Mouse (Mus musculus) CH12.LX (cell line): ENCODE results near the gene Olfr8.
"Not testable (repeated sequence)": the region's sequence is repeated elsewhere in the genome, so short reads cannot be mapped to it uniquely, and the experiment has no call there.

Source experiments
- CTCF ChIP-seq, 2 experiments: IDR thresholded peaks in 1 of 2; conservative IDR thresholded peaks in 1 of 2; 2 replicates each; pipeline ENCODE4 v1.5.1; 2011 to 2012; ENCODE audit warnings: low read depth in 2 of 2, low read length in 2 of 2, improper control_type of control experiment in 1 of 2, inconsistent platforms in 1 of 2, mild to moderate bottlenecking in 1 of 2, moderate library complexity in 1 of 2
- E2F4 ChIP-seq: IDR thresholded peaks from 2 replicates; pipeline ENCODE4 v1.6.1; 2011; ENCODE audit warnings: low read depth, low read length, improper control_type of control experiment; ENCODE audit not compliant: insufficient replicate concordance
- IRF4 ChIP-seq: IDR thresholded peaks from 2 replicates; pipeline ENCODE4 v1.6.1; 2014; ENCODE audit warnings: low read depth, mild to moderate bottlenecking, inconsistent platforms, low read length, improper control_type of control experiment
- JUN ChIP-seq: IDR thresholded peaks from 2 replicates; pipeline ENCODE4 v1.6.1; 2011; ENCODE audit warnings: low read depth, mild to moderate bottlenecking, low read length, improper control_type of control experiment, moderate library complexity; ENCODE audit not compliant: insufficient read depth
- POLR2A ChIP-seq: IDR thresholded peaks from 2 replicates; pipeline ENCODE4 v1.6.1; 2011; ENCODE audit warnings: low read depth, mild to moderate bottlenecking, improper control_type of control experiment, low read length
- POLR2AphosphoS2 ChIP-seq: IDR thresholded peaks from 2 replicates; pipeline ENCODE4 v1.6.1; 2011; ENCODE audit warnings: low read depth, low read length, improper control_type of control experiment
- UBTF ChIP-seq: IDR thresholded peaks from 2 replicates; pipeline ENCODE4 v1.6.1; 2012; ENCODE audit warnings: low read depth, mild to moderate bottlenecking, inconsistent platforms, low read length, improper control_type of control experiment, moderate library complexity
- USF1 ChIP-seq: IDR thresholded peaks from 2 replicates; pipeline ENCODE4 v1.6.1; 2014; ENCODE audit warnings: low read depth, mild to moderate bottlenecking, inconsistent platforms, low read length, improper control_type of control experiment
- USF2 ChIP-seq: conservative IDR thresholded peaks from 2 replicates; pipeline ENCODE4 v1.6.1; 2011; ENCODE audit warnings: low read depth, low read length, improper control_type of control experiment
- ZMIZ1 ChIP-seq: IDR thresholded peaks from 2 replicates; pipeline ENCODE4 v1.6.1; 2012; ENCODE audit warnings: low read depth, mild to moderate bottlenecking, inconsistent platforms, low read length, improper control_type of control experiment

DNA sequence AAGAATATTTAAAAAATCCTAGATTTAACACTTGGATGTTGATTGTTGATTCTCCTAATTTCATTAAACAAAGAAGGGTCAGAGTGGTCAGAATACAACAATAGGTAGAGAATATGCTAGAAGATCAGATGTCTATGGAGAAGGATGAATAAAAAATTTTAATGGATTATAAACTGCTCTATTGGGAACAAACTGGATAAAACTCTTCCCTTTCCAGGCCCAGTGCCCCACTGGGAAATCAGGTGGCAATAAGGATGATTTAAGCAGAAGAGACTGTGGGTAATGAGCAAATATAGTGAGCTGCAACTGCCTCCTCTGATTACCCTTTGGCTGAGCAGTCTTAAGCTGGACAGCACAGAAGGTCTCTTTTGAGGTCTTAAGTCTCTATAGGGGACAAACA is 12.6 kb downstream of the Olfr8 start, which contains the start of gene Olfr1353:
- not testable (repeated sequence) for TF ChIP-seq POLR2A; POLR2AphosphoS2; JUN; E2F4; ZMIZ1; CTCF (conservative IDR thresholded peaks at IDR 0.05 in 1 of 2, IDR thresholded peaks at IDR 0.05 in 1 of 2; ENCODE audit: low read depth in 2 of 2, low read length in 2 of 2); USF1; IRF4; UBTF; USF2
